Mouse (Mus musculus) cerebellum, postnatal 36 days (tissue): ENCODE measurements at regions not wholly inside any gene's neighbourhood (a gene's known extent, or its start where the extent isn't known, plus 50 kb on each side); places are given as distances from the start of the nearest gene placed in this dataset.
A peak's percentile ranks its signal among the peaks of the same experiment; 100 is the strongest.

Source experiments
- DNase-seq, 2 experiments: peaks; one replicate each; pipeline ENCODE4 v3.0.0; 2021 to 2022; ENCODE audit warnings: mixed read lengths in 2 of 2

- DNase-seq: no peak
These were observed 195.9 kb upstream of the Mkln1 start for GRCm38 (mm10) chr6:31202594-31202993.

DNA sequence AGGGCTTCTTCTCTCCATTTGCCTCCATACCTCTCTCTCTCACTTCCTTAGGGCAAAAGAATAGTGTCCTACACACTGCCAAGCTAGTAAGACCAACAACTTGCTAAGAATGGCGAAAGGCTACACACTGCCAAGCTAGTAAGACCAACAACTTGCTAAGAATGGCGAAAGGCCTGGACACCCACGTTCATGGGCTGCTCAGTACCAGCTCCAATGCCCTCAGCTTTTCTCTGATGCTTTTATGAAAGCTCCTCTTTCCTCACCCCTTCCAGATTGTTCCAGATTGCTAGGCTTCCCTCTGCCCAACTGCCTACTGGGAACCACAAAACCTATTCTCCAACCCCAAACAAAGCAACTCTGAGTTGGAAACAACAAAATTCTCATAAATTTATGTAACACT, 194.1 kb upstream of the Mkln1 start:
- peak in 1 of 2 experiments; percentile 1 for DNase-seq

GRCm38 (mm10) chr6:31204839-31205238, 193.7 kb upstream of the Mkln1 start:
- no peak for DNase-seq

DNA sequence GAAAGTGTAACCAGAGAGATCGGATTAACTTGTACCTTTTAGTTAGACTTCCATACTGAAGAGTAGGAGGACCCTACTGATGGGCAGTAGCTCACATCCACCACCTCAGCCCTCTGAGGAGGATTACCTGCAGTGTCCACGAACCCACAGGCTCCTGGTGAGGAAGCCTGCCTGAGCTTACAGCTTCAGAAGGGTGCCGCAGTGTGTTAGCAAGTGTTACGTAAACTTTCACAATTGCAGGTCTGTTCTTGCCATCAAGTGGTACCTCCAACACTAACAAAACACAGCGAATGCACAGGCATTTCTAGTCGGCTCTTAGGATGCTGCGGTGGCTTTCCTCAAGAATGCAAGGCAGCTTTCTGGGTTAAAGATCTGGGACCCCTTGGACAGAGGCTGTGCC, 192.4 kb upstream of the Mkln1 start:
- no peak for DNase-seq

DNA sequence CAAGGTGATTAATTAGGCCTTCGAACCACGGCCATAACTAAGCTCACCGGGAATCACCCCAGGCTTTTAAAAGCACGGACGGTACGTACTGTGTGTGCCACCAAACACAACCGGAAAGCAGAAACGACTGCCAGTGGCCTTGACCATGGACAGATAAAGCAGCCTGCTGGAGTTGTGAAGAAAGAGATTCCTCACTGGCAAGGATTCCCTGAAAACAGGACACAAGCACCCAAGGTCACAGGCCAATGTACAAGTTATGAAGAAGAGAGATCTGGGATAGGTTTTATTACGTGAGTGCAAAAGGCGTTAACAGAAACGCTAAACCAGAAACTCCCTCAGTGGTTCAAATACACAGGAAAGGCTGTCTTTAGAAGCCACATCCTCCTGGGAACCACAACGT, 191.3 kb upstream of the Mkln1 start:
- no peak for DNase-seq

GRCm38 (mm10) chr6:31208224-31208623, 190.3 kb upstream of the Mkln1 start:
- no peak for DNase-seq

GRCm38 (mm10) chr6:31209411-31210139, 189.0 kb upstream of the Mkln1 start:
- DNase-seq: no peak

- DNase-seq: no peak
These were observed 188.3 kb upstream of the Mkln1 start for GRCm38 (mm10) chr6:31210209-31210714.

DNA sequence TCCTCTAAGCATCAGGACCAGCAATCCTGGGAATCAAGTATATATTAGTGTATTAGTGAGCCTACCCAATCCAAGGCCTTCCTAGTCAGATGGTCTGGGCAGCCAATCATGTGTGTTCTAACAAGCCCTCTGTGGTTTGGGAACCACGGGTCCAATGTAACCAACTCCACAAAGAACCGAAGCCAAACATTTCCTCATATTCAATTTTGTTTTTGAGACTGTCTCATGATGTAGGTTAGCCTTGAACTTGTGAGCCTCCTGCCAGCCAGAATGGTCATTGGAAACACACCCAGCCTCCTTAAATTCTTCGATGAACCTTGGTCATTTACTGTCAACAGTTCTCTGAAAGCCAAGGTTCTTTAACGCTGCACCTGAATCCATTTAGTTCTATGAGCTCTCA, 187.4 kb upstream of the Mkln1 start:
- DNase-seq: no peak

GRCm38 (mm10) chr6:31211616-31212015, 186.9 kb upstream of the Mkln1 start:
- DNase-seq: no peak

DNA sequence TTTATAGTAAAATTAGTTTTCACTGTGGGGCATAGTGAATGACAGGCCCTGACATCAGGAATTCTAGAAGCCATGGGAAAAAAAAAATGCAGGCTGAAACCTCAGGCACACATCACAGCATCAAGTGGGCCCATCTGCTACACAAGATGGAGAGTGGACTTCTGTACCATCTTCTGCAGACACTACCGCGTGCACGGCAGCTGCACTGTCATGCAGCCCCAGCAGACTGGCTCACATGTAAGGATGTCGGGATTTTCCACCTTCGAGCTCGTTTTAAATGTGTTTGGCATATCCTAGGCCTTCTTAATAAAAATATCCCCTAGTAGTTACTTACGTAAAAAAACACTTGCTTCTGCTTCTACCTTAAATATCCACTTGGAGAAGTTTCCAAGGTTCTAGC, 186.5 kb upstream of the Mkln1 start:
- DNase-seq: no peak

GRCm38 (mm10) chr6:31212694-31213093, 185.8 kb upstream of the Mkln1 start:
- DNase-seq: no peak

DNA sequence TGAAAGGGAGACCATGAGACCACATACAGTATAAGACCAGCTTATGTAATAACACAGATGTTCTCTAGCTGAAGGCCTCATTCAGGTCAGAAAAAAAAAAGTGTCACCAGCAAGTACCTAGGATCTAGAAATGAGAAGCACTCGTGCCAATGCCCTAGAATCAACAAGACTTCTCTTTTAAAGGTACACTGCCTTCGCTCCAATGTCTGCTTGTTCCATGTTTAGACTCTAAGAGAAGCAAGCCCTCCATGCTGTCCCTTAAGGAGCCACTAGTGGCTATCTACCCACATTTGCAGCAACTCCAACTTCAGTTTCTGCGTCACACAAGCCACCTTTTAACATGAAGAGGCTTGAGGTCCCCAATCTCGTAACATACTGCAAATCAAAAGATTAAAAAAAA, 185.4 kb upstream of the Mkln1 start:
- no peak for DNase-seq

GRCm38 (mm10) chr6:31215661-31216060, 182.9 kb upstream of the Mkln1 start:
- no peak for DNase-seq

GRCm38 (mm10) chr6:31216206-31217059, 182.1 kb upstream of the Mkln1 start:
- DNase-seq: peak; percentile 86 to 91

GRCm38 (mm10) chr6:31217060-31217541, 181.4 kb upstream of the Mkln1 start:
- peak; percentile 50 to 57 for DNase-seq

- peak; percentile 59 for DNase-seq
These were observed 180.8 kb upstream of the Mkln1 start for GRCm38 (mm10) chr6:31217641-31218138.

GRCm38 (mm10) chr6:31218139-31218750, 180.3 kb upstream of the Mkln1 start:
- peak; percentile 61 to 73 for DNase-seq

DNA sequence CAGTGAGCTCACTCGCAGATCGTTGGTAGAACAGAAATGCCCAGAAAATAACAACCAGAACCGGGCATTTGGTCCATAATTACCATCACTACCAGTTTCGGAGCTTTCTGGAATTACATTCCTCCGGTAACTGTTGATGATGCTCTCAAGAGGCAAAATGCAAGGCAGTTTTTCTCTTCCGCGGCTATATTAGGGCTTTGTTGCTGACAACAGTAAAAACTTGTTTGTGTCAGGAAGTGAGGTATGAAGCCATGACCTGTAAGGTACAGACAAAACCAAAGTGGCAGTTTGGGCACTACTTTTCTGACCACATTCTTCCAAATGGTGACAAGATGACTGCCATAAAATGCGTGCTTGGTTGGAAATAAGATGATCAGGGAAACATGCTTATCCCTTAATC, 179.7 kb upstream of the Mkln1 start:
- DNase-seq: no peak

GRCm38 (mm10) chr6:31219736-31220135, 178.8 kb upstream of the Mkln1 start:
- no peak for DNase-seq

DNA sequence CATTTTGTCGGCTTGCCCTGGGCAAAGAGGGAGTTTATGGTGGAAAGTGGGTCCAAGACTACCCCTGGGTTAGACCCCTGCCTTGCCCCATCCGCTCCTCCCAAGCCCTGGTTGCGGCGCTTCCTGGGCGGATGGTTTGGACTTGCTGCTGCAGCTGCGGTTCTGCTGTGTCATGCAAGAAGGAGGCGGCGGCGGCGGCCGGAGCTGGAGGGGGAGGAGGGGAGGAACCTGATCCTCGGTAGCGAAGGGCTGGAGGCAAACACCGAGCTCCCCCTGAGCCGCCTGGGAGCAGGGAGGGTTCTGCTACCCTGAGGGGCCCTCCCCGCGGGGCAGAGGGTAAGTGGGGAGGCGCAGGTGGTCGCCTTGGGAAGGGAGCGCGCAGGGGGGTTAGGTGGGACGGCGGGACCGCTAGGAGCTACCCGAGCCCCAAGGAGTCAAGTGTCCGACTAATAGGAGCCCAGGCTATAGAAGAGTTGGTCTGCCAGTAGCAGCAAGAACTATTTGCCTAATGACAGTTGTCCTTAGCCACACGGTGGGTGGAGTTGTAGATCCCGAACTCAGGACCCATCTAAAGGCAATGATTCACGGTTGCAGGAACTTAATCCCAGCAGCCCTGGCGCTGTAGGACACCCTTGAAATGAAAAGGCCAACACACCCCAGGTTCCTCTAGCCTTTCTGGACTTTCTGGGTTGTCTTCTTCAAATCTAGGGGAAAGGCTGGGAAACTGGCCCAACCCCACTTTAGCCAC, 178.2 kb upstream of the Mkln1 start:
- peak; percentile 53 to 56 for DNase-seq

GRCm38 (mm10) chr6:31221490-31221889, 177.0 kb upstream of the Mkln1 start:
- DNase-seq: no peak
